Mouse (Mus musculus) spleen, postnatal 0 days (tissue): ENCODE results near the gene Slc25a13. TPM values are rescaled to one million over a fixed set of nuclear protein-coding genes. Genes with fewer than 3 reads are reported as not detected.

Source experiments
- polyA plus RNA-seq: library from polyadenylated mRNA; unstranded; fragments of >200 nt; fragmentation: Nextera tagmentation; extraction: Ambion mirVana; gene quantifications from 2 replicates; pipeline ENCODE4 v1.2.1, GENCODE M21; 2015

Slc25a13 gene
- polyA plus RNA-seq = 9.3 and 9.6 TPM in 2 replicates

DNA sequence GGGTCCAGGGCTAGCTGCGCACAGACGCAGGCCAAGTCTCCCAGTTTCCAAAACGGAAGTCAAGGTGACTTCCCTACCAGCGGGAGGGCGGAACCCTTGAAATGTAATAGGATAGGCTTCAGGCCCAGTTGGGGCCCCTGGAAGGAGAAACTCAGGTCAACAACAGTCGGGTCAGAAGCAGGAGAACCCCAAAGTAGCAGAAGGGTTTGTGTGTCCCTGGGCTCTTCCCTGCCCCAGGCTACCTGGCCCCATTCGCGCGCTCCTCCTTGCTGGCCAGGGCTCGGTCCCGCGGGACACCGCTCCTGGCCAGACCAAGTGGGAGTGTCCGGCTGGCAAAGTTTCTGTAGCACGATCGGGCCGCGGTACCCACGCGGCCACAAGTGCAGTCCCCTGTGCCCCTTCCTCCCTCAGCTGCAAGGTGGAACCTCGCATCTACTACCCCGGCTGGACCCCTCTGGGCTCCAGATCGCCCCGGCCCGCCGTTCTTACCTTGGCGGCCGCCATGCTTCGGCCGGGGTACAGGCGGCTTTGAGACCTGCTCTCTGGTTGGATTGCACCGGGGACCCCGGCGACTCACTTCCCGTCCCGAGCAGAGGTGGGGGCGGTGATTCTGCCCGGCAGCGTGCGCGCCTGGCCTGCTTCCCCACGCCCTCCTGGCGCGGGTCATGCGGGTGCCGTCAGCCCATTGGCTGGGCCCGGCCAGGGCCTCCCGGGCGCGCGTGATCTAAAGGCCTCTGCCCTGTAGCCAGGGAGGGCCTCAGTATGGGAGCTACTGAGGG, at the start of gene Slc25a13:
TSS of gene Slc25a13 (minus strand) at position 667 of the 779 bp plus-strand sequence.

